In the genomic region with DNA sequence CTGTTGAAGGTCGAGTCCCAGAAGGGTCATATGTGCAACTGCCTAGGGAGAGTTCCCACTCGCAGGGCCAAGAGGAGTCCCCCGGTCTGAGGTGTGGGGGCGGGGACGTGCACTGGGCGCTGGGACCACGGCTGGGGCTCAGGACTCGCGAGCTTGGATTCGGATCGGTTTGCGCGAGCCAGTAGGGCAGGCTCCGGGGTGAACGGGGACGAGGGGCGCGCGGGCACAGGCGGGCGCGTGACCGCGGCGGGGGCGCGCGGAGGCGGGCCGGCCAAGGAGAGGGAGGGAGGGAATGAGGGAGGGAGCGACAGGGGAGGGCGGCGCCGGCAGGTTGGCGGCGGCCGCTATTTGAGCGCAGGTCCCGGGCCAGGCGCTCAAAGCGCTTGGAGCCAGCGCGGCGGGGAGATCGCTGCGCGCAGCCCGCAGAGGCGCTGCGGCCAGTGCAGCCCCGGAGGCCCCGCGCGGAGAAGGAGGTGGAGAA, we compare ENCODE assay signal across 8 mouse cellular contexts. TPM values are rescaled to one million over a fixed set of nuclear protein-coding genes. Genes with fewer than 3 reads are reported as not detected.
A peak's percentile ranks its signal among the peaks of the same experiment; 100 is the strongest.
DNase-seq lines count a peak whose midpoint lies in the region; ATAC-seq and TF ChIP-seq lines count a peak whose summit lies in the region.

Cacna2d2 (plus strand) TSS at position 122 of the 481 bp plus-strand sequence.

- no peaks in the 10 kb centered on the region for H3K9me3 ChIP-seq in embryonic facial prominence, embryonic 13.5 days
- no peaks in the 10 kb centered on the region for H3K9me3 ChIP-seq in heart, embryonic 10.5 days
- H3K9me3 ChIP-seq in limb, embryonic 14.5 days (ENCODE audit: control insufficient read depth, low read length) = no peaks in the 10 kb centered on the region
- no peaks in the 10 kb centered on the region for H3K9me3 ChIP-seq in midbrain, postnatal 0 days (ENCODE audit: low read length)

- TF ChIP-seq POLR2A in limb, embryonic 14.5 days (IDR thresholded peaks at IDR 0.05; ENCODE audit: borderline replicate concordance, extremely low read depth, insufficient read depth, insufficient read length) = no peak

- peak within 1 kb of the TSS; percentile 67 for H3K4me3 ChIP-seq in embryonic facial prominence, embryonic 13.5 days
- peak within 1 kb of the TSS; percentile 83 for H3K4me3 ChIP-seq in heart, embryonic 10.5 days
- peak within 1 kb of the TSS; percentile 68 for H3K4me3 ChIP-seq in limb, embryonic 14.5 days (replicated peaks; ENCODE audit: low read length)
- H3K4me3 ChIP-seq in midbrain, postnatal 0 days (ENCODE audit: low read depth, low read length) = peak within 1 kb of the TSS; percentile 67

- 1% methylated on average over 51 of the region's 54 CpGs for WGBS in embryonic facial prominence, embryonic 13.5 days
- under 1% methylated on average over 49 of the region's 54 CpGs for WGBS in heart, embryonic 10.5 days
- WGBS in limb, embryonic 14.5 days = 2% methylated on average over 13 of the region's 54 CpGs
- under 1% methylated on average over 19 of the region's 54 CpGs for WGBS in midbrain, postnatal 0 days

- 0 out of 2 replicates have a peak, but pooled peaks have one; percentile 46 for ATAC-seq in embryonic facial prominence, embryonic 13.5 days (ENCODE audit: insufficient number of reproducible peaks, insufficient read depth, low FRiP score, low TSS enrichment, low read depth)
- ATAC-seq in limb, embryonic 14.5 days (ENCODE audit: low FRiP score, low read depth) = peak; percentile 70
- peak; percentile 74 for ATAC-seq in midbrain, postnatal 0 days (ENCODE audit: low FRiP score)

- peaks cover 9% of the 10 kb centered on the region for H3K4me1 ChIP-seq in embryonic facial prominence, embryonic 13.5 days
- H3K4me1 ChIP-seq in heart, embryonic 10.5 days = peaks cover 49% of the 10 kb centered on the region
- peaks cover 5% of the 10 kb centered on the region; the same call in 1 of the 2 replicates for H3K4me1 ChIP-seq in limb, embryonic 14.5 days (ENCODE audit: control insufficient read depth, insufficient read depth, low read length)
- peaks cover 23% of the 10 kb centered on the region for H3K4me1 ChIP-seq in midbrain, postnatal 0 days (ENCODE audit: insufficient read depth, low read length)

- H3K27me3 ChIP-seq in embryonic facial prominence, embryonic 13.5 days = peaks cover 85% of the 10 kb centered on the region
- peaks cover 89% of the 10 kb centered on the region for H3K27me3 ChIP-seq in heart, embryonic 10.5 days (ENCODE audit: insufficient read depth, poor library complexity, severe bottlenecking)
- H3K27me3 ChIP-seq in limb, embryonic 14.5 days (ENCODE audit: control insufficient read depth, insufficient read depth, low read length) = peaks cover 66% of the 10 kb centered on the region
- no peaks in the 10 kb centered on the region for H3K27me3 ChIP-seq in midbrain, postnatal 0 days (ENCODE audit: insufficient read depth, low read length)

- peak within 1 kb of the TSS; percentile 72 for H3K9ac ChIP-seq in embryonic facial prominence, embryonic 13.5 days
- H3K9ac ChIP-seq in limb, embryonic 14.5 days (ENCODE audit: low read depth, low read length, severe bottlenecking) = peak within 1 kb of the TSS; percentile 61
- H3K9ac ChIP-seq in midbrain, postnatal 0 days (replicated peaks; ENCODE audit: low read length, poor library complexity, severe bottlenecking) = peak within 1 kb of the TSS; percentile 88

- peak; percentile 14 to 34 for DNase-seq in lung, adult 18-20 months
- no peak for DNase-seq in lung, postnatal 25 days (ENCODE audit: low spot score)
- peak; percentile 84 for DNase-seq in heart, embryonic 10.5 days (ENCODE audit: low spot score)
- peak; percentile 62 for DNase-seq in kidney, adult 9 months
- peak; percentile 55 for DNase-seq in limb, embryonic 14.5 days (ENCODE audit: low spot score)
- DNase-seq in midbrain, postnatal 0 days (ENCODE audit: low spot score) = peak; percentile 74
- DNase-seq in testis, postnatal 10 days (ENCODE audit: low spot score) = peak; percentile 61

- TF ChIP-seq CTCF in midbrain, postnatal 0 days (IDR thresholded peaks at IDR 0.05) = no peak

- H3K4me2 ChIP-seq in embryonic facial prominence, embryonic 13.5 days = peak within 1 kb of the TSS; percentile 90
- peak within 1 kb of the TSS; percentile 98 for H3K4me2 ChIP-seq in limb, embryonic 14.5 days (replicated peaks; ENCODE audit: low read depth, low read length, severe bottlenecking)
- H3K4me2 ChIP-seq in midbrain, postnatal 0 days (ENCODE audit: low read depth, low read length, poor library complexity, severe bottlenecking) = peak within 1 kb of the TSS; percentile 94

- H3K36me3 ChIP-seq in embryonic facial prominence, embryonic 13.5 days = no peaks in the 10 kb centered on the region
- H3K36me3 ChIP-seq in heart, embryonic 10.5 days = no peaks in the 10 kb centered on the region
- no peaks in the 10 kb centered on the region for H3K36me3 ChIP-seq in limb, embryonic 14.5 days (ENCODE audit: control insufficient read depth, insufficient read depth, low read length)
- no peaks in the 10 kb centered on the region for H3K36me3 ChIP-seq in midbrain, postnatal 0 days (ENCODE audit: insufficient read depth, low read length)

- no peak within 1 kb of the TSS for H3K27ac ChIP-seq in embryonic facial prominence, embryonic 13.5 days
- H3K27ac ChIP-seq in heart, embryonic 10.5 days = peak within 1 kb of the TSS; percentile 90
- H3K27ac ChIP-seq in limb, embryonic 14.5 days (replicated peaks; ENCODE audit: low read depth, low read length) = no peak within 1 kb of the TSS
- H3K27ac ChIP-seq in midbrain, postnatal 0 days (ENCODE audit: low read depth, low read length) = peak within 1 kb of the TSS; percentile 62

RNA-seq across cellular contexts. Expression of gene Cacna2d2, which starts in this region (rescaled TPM):
- polyA plus RNA-seq in embryonic facial prominence, embryonic 13.5 days (2015; fragmentation: Nextera tagmentation; extraction: Ambion mirVana) = 0.76 and 1.1 TPM in 2 replicates
- polyA plus RNA-seq in heart, embryonic 10.5 days (2016; fragmentation: Nextera tagmentation; extraction: Ambion mirVana) = 6.8 TPM in 2 replicates
- 9.3 and 13.6 TPM in 2 replicates for polyA plus RNA-seq in limb, embryonic 14.5 days (2012; rRNA removed)
- polyA plus RNA-seq in limb, embryonic 14.5 days (2014; fragmentation: Nextera tagmentation; extraction: Ambion mirVana) = 0.29 and 0.57 TPM in 2 replicates
- 138 and 191 TPM in 2 replicates for total RNA-seq in midbrain, postnatal 0 days (2014; rRNA removed)
- 8.4 and 9.0 TPM in 2 replicates for polyA plus RNA-seq in midbrain, postnatal 0 days (2015; fragmentation: Nextera tagmentation; extraction: Ambion mirVana)

Comparison
In these comparisons a context has a peak if more than half of its experiments do, and no peak if none do; other contexts are left out.
1. H3K27ac ChIP-seq: peak in heart, embryonic 10.5 days (single experiment) and midbrain, postnatal 0 days (single experiment); none in embryonic facial prominence, embryonic 13.5 days (single experiment) and limb, embryonic 14.5 days (single experiment).
2. Peak in every context shown above with its lines, with median percentiles within 50 percentile points of each other: ATAC-seq, H3K4me2 ChIP-seq, H3K4me3 ChIP-seq and H3K9ac ChIP-seq.